Mouse (Mus musculus): Measurements from ENCODE around the gene Pex19.

Gene Pex19

GRCm38 (mm10) chr1:172181777-172182176 lies 55.2 kb downstream of the Pex19 start:
- in situ Hi-C loops (cut with MboI, MseI), result no loop called here

GRCm38 (mm10) chr1:172183056-172183455 lies 56.5 kb downstream of the Pex19 start:
- in situ Hi-C loops (cut with MboI, MseI), result no loop called here

GRCm38 (mm10) chr1:172183915-172184314 lies 57.4 kb downstream of the Pex19 start:
- in situ Hi-C loops (cut with MboI, MseI), result no loop called here
